Mouse (Mus musculus) neural tube, embryonic 15.5 days (tissue): ENCODE data around the gene Nudt16l1. TPM values are rescaled to one million over a fixed set of nuclear protein-coding genes. Genes with fewer than 3 reads are reported as not detected.

Source experiments
- ATAC-seq: fragments of 200-750 bp; cut with Nextera tagmentation; 2 replicates; pipeline ENCODE4 v1.8.0; 2017; ENCODE audit warnings: mild to moderate bottlenecking, moderate TSS enrichment, moderate library complexity; ENCODE audit not compliant: low FRiP score
- H3K27ac ChIP-seq: fragments of 300-500 bp; sonication (generic); replicated peaks from 2 replicates; pipeline ENCODE4 v1.5.1; 2015; ENCODE audit warnings: mild to moderate bottlenecking, inconsistent platforms
- H3K27me3 ChIP-seq: fragments of 300-500 bp; sonication (generic); replicated peaks from 2 replicates; pipeline ENCODE4 v1.6.1; 2015; ENCODE audit warnings: inconsistent platforms
- H3K36me3 ChIP-seq: fragments of 300-500 bp; sonication (generic); 2 replicates; pipeline ENCODE4 v1.6.1; 2015; ENCODE audit warnings: inconsistent platforms
- H3K4me1 ChIP-seq: fragments of 300-500 bp; sonication (generic); 2 replicates; pipeline ENCODE4 v1.6.1; 2015; ENCODE audit warnings: inconsistent platforms
- H3K4me2 ChIP-seq: fragments of 300-500 bp; sonication (generic); 2 replicates; pipeline ENCODE4 v1.6.1; 2015; ENCODE audit warnings: inconsistent platforms, mild to moderate bottlenecking, moderate library complexity
- H3K4me3 ChIP-seq: fragments of 300-500 bp; sonication (generic); replicated peaks from 2 replicates; pipeline ENCODE4 v1.5.1; 2015; ENCODE audit warnings: mild to moderate bottlenecking, inconsistent platforms
- H3K9ac ChIP-seq: fragments of 300-500 bp; sonication (generic); replicated peaks from 2 replicates; pipeline ENCODE4 v1.6.1; 2015; ENCODE audit warnings: mild to moderate bottlenecking, inconsistent platforms
- H3K9me3 ChIP-seq: fragments of 300-500 bp; sonication (generic); replicated peaks from 2 replicates; pipeline ENCODE4 v1.6.1; 2016; ENCODE audit warnings: inconsistent platforms
- WGBS: fragments of 180-500 bp; shearing (Covaris S2); methylation state at CpG from one replicate; pipeline ENCODE4 v1.1.7; 2015; ENCODE audit warnings: mixed read lengths; 5-methylcytosine and 5-hydroxymethylcytosine counted together
- polyA plus RNA-seq: library from polyadenylated mRNA; unstranded; fragments of >200 nt; fragmentation: Nextera tagmentation; extraction: Ambion mirVana; gene quantifications from 2 replicates; pipeline ENCODE4 v1.2.1, GENCODE M21; 2015

Nudt16l1 gene
- polyA plus RNA-seq, 1 experiment from 2014 or later: 128 TPM

GRCm38 (mm10) chr16:4964731-4965391 lies 26.3 kb downstream of the Nudt16l1 start:
- ATAC-seq: peak; percentile 17; the same call in 1 of the 2 replicates

DNA sequence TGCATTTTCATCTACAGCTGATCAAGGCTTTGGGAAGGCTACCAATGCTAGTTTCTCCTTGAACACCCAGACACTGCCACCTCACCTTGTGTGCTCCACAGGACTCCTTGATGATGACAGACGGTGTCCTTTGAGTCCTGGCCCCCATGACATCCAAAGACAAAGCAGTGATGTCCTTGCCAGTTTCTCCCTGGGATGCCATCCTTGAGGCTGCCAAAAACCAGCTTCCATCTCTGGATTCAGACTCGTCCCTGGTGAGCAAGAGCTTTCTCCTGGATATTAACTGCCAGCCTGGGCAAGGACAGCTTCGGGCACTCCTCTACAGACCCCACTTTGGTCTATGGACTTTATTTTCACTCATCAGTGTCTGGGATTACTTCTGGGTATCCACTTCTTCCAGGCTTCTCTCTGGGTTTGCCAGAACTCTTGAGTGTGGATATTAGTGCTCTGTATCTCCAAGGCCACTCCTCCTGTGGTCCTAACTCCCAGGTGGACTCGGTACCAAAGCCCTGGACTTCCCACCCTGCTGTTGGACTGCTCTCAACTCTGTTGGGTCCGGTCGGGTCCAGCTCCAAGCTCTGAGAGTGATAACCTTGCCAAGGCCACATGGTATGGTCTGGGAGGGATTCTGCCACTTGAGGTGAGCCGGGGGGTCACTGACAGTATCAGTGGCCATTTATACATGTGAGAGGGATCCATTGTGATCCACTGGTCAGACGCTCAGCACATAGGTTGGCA lies 27.0 kb downstream of the Nudt16l1 start:
- H3K4me1 ChIP-seq: peaks cover 39% of the 10 kb centered on the region
- peak overlapping the region; percentile 99 for H3K4me3 ChIP-seq
- WGBS: 91% methylated on average over 8 of the region's 8 CpGs
- peak overlapping the region; percentile 89; the same call in 1 of the 2 replicates for H3K27ac ChIP-seq
- no peak for ATAC-seq
- H3K9ac ChIP-seq: no peak overlapping the region
- H3K36me3 ChIP-seq: peaks cover 20% of the 10 kb centered on the region; the same call in 1 of the 2 replicates
- no peaks in the 10 kb centered on the region for H3K27me3 ChIP-seq
- peak overlapping the region; percentile 83 for H3K4me2 ChIP-seq
- no peaks in the 10 kb centered on the region for H3K9me3 ChIP-seq

More at GRCm38 (mm10) chr16:4964731-4965391, 26.3 kb downstream of the Nudt16l1 start:
- Histone ChIP-seq H3K27ac (peak overlapping the region; percentile 89), H3K36me3 (peaks cover 25% of the 10 kb centered on the region; the same call in 1 of the 2 replicates), H3K27me3 (no peaks in the 10 kb centered on the region), H3K9me3 (no peaks in the 10 kb centered on the region), H3K9ac (peak overlapping the region; percentile 95), H3K4me1 (peaks cover 44% of the 10 kb centered on the region), H3K4me3 (peak overlapping the region; percentile 99), H3K4me2 (peak overlapping the region; percentile 83)
- WGBS: 22% methylated on average over 13 of the region's 13 CpGs

- Histone ChIP-seq H3K4me3 (no peak overlapping the region), H3K4me1 (peaks cover 14% of the 10 kb centered on the region), H3K4me2 (no peak overlapping the region), H3K27me3 (no peaks in the 10 kb centered on the region), H3K36me3 (peaks cover 24% of the 10 kb centered on the region), H3K9ac (no peak overlapping the region), H3K27ac (no peak overlapping the region), H3K9me3 (no peaks in the 10 kb centered on the region)
- ATAC-seq: no peak
- WGBS: 82% methylated on average over 3 of the region's 3 CpGs
Observed at GRCm38 (mm10) chr16:4968426-4968825, 29.9 kb downstream of the Nudt16l1 start.

GRCm38 (mm10) chr16:4969055-4969843 lies 30.7 kb downstream of the Nudt16l1 start:
- Histone ChIP-seq H3K27me3 (no peaks in the 10 kb centered on the region), H3K4me1 (peaks cover 14% of the 10 kb centered on the region), H3K36me3 (peaks cover 24% of the 10 kb centered on the region), H3K4me3 (no peak overlapping the region), H3K4me2 (no peak overlapping the region), H3K9me3 (no peaks in the 10 kb centered on the region), H3K27ac (no peak overlapping the region), H3K9ac (no peak overlapping the region)
- no peak for ATAC-seq
- WGBS: 86% methylated on average over 5 of the region's 5 CpGs

- H3K9ac ChIP-seq: no peak overlapping the region
- H3K4me3 ChIP-seq: no peak overlapping the region
- H3K9me3 ChIP-seq: no peaks in the 10 kb centered on the region
- H3K27me3 ChIP-seq: no peaks in the 10 kb centered on the region
- no peak overlapping the region for H3K4me2 ChIP-seq
- H3K27ac ChIP-seq: no peak overlapping the region
- H3K4me1 ChIP-seq: no peaks in the 10 kb centered on the region
- peaks cover 24% of the 10 kb centered on the region for H3K36me3 ChIP-seq
- no peak for ATAC-seq
- 84% methylated on average over 4 of the region's 4 CpGs for WGBS
Observed at GRCm38 (mm10) chr16:4971626-4972025, 33.1 kb downstream of the Nudt16l1 start.

GRCm38 (mm10) chr16:4974521-4974920 lies 36.0 kb downstream of the Nudt16l1 start:
- Histone ChIP-seq H3K4me3 (no peak overlapping the region), H3K4me1 (no peaks in the 10 kb centered on the region), H3K36me3 (peaks cover 7% of the 10 kb centered on the region), H3K9ac (no peak overlapping the region), H3K9me3 (no peaks in the 10 kb centered on the region), H3K27me3 (no peaks in the 10 kb centered on the region), H3K4me2 (no peak overlapping the region), H3K27ac (no peak overlapping the region)
- ATAC-seq: no peak
- WGBS: 74% methylated on average over 5 of the region's 5 CpGs

GRCm38 (mm10) chr16:4976180-4976579 lies 37.6 kb downstream of the Nudt16l1 start:
- Histone ChIP-seq H3K9ac (no peak overlapping the region), H3K4me1 (no peaks in the 10 kb centered on the region), H3K9me3 (no peaks in the 10 kb centered on the region), H3K27me3 (no peaks in the 10 kb centered on the region), H3K4me3 (no peak overlapping the region), H3K36me3 (peaks cover 4% of the 10 kb centered on the region; the same call in 1 of the 2 replicates), H3K27ac (no peak overlapping the region), H3K4me2 (no peak overlapping the region)
- WGBS: 84% methylated on average over 2 of the region's 2 CpGs
- no peak for ATAC-seq

GRCm38 (mm10) chr16:4978275-4979051 lies 39.9 kb downstream of the Nudt16l1 start:
- no peak overlapping the region for H3K27ac ChIP-seq
- H3K4me1 ChIP-seq: no peaks in the 10 kb centered on the region
- H3K9ac ChIP-seq: no peak overlapping the region
- H3K9me3 ChIP-seq: no peaks in the 10 kb centered on the region
- no peak for ATAC-seq
- no peaks in the 10 kb centered on the region for H3K27me3 ChIP-seq
- no peak overlapping the region for H3K4me2 ChIP-seq
- no peaks in the 10 kb centered on the region for H3K36me3 ChIP-seq
- H3K4me3 ChIP-seq: no peak overlapping the region
- WGBS: 68% methylated on average over 5 of the region's 5 CpGs

DNA sequence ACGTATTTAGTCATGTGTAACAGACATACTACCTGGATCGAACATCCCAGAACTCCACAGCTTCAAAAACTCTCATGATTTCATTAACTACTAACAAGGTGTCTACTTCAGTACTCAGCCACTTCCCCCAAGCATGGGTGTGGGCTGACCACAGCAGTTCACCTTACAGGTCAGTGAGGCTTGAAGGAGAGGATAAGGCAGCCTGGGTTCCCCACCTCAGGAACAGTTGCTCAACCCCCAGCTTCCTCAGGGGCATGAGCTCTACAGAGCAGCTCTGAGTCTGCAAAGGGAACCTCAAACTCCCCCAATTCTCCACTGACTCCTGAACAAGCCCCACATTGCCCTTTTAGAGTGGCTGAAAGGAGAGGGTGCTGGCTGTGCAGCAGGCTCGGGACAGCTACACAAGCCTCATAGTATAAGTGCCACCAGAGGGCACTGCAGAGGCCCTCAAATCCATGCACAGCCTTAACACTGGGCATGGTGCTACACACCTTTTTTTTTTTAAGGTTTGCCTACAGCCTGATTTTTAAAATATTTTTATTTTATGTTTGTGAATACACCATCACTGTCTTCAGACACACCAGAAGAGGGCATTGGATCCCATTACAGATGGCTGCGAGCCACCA lies 41.3 kb downstream of the Nudt16l1 start:
- Histone ChIP-seq H3K9me3 (no peaks in the 10 kb centered on the region), H3K4me1 (no peaks in the 10 kb centered on the region), H3K9ac (no peak overlapping the region), H3K4me3 (no peak overlapping the region), H3K27ac (no peak overlapping the region), H3K36me3 (no peaks in the 10 kb centered on the region), H3K4me2 (no peak overlapping the region), H3K27me3 (no peaks in the 10 kb centered on the region)
- 77% methylated on average over 4 of the region's 4 CpGs for WGBS
- peak; percentile 53; the same call in 1 of the 2 replicates for ATAC-seq

DNA sequence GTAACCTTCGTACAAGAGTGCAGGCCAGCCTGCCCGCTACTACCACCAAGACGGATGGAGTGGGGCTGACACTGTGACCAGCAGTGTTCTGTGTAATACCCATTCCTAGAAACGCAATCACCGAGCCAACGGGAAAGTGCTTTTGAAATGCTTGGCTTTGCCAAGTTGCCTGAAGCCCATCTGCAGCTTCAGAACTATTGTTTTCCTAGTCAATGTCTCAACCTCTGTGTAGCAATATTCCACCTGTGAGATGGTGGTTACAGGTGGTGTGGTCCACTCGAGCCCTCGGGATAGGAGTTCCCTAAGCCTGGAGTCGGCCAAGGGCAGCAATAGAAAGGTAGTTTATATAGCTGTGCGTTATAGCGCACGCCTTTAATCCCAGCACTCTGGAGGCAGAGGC lies 46.2 kb downstream of the Nudt16l1 start:
- no peak overlapping the region for H3K9ac ChIP-seq
- H3K27me3 ChIP-seq: no peaks in the 10 kb centered on the region
- no peak for ATAC-seq
- H3K4me2 ChIP-seq: no peak overlapping the region
- H3K27ac ChIP-seq: no peak overlapping the region
- H3K36me3 ChIP-seq: no peaks in the 10 kb centered on the region
- WGBS: 96% methylated on average over 12 of the region's 12 CpGs
- no peaks in the 10 kb centered on the region for H3K9me3 ChIP-seq
- no peak overlapping the region for H3K4me3 ChIP-seq
- no peaks in the 10 kb centered on the region for H3K4me1 ChIP-seq
